8 mouse cellular contexts compared by ENCODE assay signal in genomic region chr7:126898102-126898990, GRCm38 (mm10). TPM values are rescaled to one million over a fixed set of nuclear protein-coding genes. Genes with fewer than 3 reads are reported as not detected.
DNase-seq lines count a peak whose midpoint lies in the region; ATAC-seq and TF ChIP-seq lines count a peak whose summit lies in the region.

No protein-coding gene starts in this region.

- no peaks in the 10 kb centered on the region for H3K27me3 ChIP-seq in CH12.LX (replicated peaks)
- H3K27me3 ChIP-seq in forebrain, embryonic 12.5 days, result no peaks in the 10 kb centered on the region
- H3K27me3 ChIP-seq in liver, postnatal 0 days (ENCODE audit: insufficient read depth, low read length), result no peaks in the 10 kb centered on the region
- H3K27me3 ChIP-seq in neural tube, embryonic 14.5 days (ENCODE audit: control insufficient read depth, insufficient read depth, low read length), result no peaks in the 10 kb centered on the region

- dilution Hi-C loops in CH12.LX (cut with MboI; ENCODE audit: extremely low pct_ligation_motif_present, extremely low pct_unique_long_range_greater_than_20kb, low sequenced_read_pairs), result no loop called here

- peak overlapping the region; percentile 89 for H3K4me2 ChIP-seq in CH12.LX (ENCODE audit: insufficient read depth, low read depth, poor library complexity, severe bottlenecking)
- H3K4me2 ChIP-seq in forebrain, embryonic 12.5 days, result peak overlapping the region; percentile 74
- H3K4me2 ChIP-seq in liver, postnatal 0 days (ENCODE audit: low read depth, low read length), result peak overlapping the region; percentile 95
- H3K4me2 ChIP-seq in neural tube, embryonic 14.5 days (ENCODE audit: low read depth, low read length), result peak overlapping the region; percentile 78

- TF ChIP-seq POLR2A in CH12.LX (IDR thresholded peaks at IDR 0.05; ENCODE audit: low read depth, low read length), result peak; percentile 77

- TF ChIP-seq RAD21 in CH12.LX (IDR thresholded peaks at IDR 0.05; ENCODE audit: low read depth, low read length), result no peak

- H3K27ac ChIP-seq in CH12.LX (ENCODE audit: insufficient read depth, low read depth), result peak overlapping the region; percentile 54
- H3K27ac ChIP-seq in forebrain, embryonic 12.5 days, result peak overlapping the region; percentile 79
- peak overlapping the region; percentile 90 for H3K27ac ChIP-seq in liver, postnatal 0 days (ENCODE audit: low read depth)
- peak overlapping the region; percentile 91 for H3K27ac ChIP-seq in neural tube, embryonic 14.5 days (ENCODE audit: low read depth, low read length)

- peaks cover 0 to 21% of the 10 kb centered on the region in 2 experiments for H3K36me3 ChIP-seq in CH12.LX (replicated peaks in 1 of 2; ENCODE audit: control insufficient read depth in 1 of 2, insufficient read depth in 1 of 2, low read length in 1 of 2)
- no peaks in the 10 kb centered on the region for H3K36me3 ChIP-seq in forebrain, embryonic 12.5 days (replicated peaks)
- H3K36me3 ChIP-seq in liver, postnatal 0 days (replicated peaks; ENCODE audit: insufficient read depth, low read length), result peaks cover 3% of the 10 kb centered on the region; the same call in 1 of the 2 replicates
- H3K36me3 ChIP-seq in neural tube, embryonic 14.5 days (ENCODE audit: control insufficient read depth, insufficient read depth, low read length), result no peaks in the 10 kb centered on the region

- peak overlapping the region; percentile 74 for H3K9ac ChIP-seq in CH12.LX (ENCODE audit: insufficient read depth, low read depth)
- peak overlapping the region; percentile 83 for H3K9ac ChIP-seq in forebrain, embryonic 12.5 days
- peak overlapping the region; percentile 78 for H3K9ac ChIP-seq in liver, postnatal 0 days (replicated peaks)
- H3K9ac ChIP-seq in neural tube, embryonic 14.5 days (replicated peaks; ENCODE audit: low read depth, low read length), result peak overlapping the region; percentile 87

- H3K4me3 ChIP-seq in CH12.LX (replicated peaks in 1 of 3; ENCODE audit: low read depth in 2 of 3, low read length in 2 of 3, poor library complexity in 1 of 3), result peak overlapping the region; percentile 84 to 87 (median 87)
- H3K4me3 ChIP-seq in forebrain, embryonic 12.5 days (replicated peaks), result peak overlapping the region; percentile 62
- peak overlapping the region; percentile 72 for H3K4me3 ChIP-seq in liver, postnatal 0 days (ENCODE audit: low read depth, low read length)
- H3K4me3 ChIP-seq in neural tube, embryonic 14.5 days (ENCODE audit: low read depth, low read length), result peak overlapping the region; percentile 66

- TF ChIP-seq CTCF in CH12.LX (conservative IDR thresholded peaks at IDR 0.05 in 1 of 2, IDR thresholded peaks at IDR 0.05 in 1 of 2; ENCODE audit: low read depth in 2 of 2, low read length in 2 of 2), result no peak
- TF ChIP-seq CTCF in liver, postnatal 0 days (IDR thresholded peaks at IDR 0.05; ENCODE audit: low read depth), result no peak

- no peaks in the 10 kb centered on the region for H3K79me2 ChIP-seq in CH12.LX (replicated peaks; ENCODE audit: control insufficient read depth, extremely low read depth, insufficient read depth, poor library complexity, severe bottlenecking)

- H3K4me1 ChIP-seq in CH12.LX (ENCODE audit: control insufficient read depth in 1 of 2, insufficient read depth in 2 of 2), result peaks cover 11 to 21% of the 10 kb centered on the region in 2 experiments
- H3K4me1 ChIP-seq in forebrain, embryonic 12.5 days, result peaks cover 15% of the 10 kb centered on the region
- peaks cover 21% of the 10 kb centered on the region for H3K4me1 ChIP-seq in liver, postnatal 0 days (ENCODE audit: insufficient read depth)
- peaks cover 11% of the 10 kb centered on the region; the same call in 1 of the 2 replicates for H3K4me1 ChIP-seq in neural tube, embryonic 14.5 days (ENCODE audit: control insufficient read depth, insufficient read depth, low read length)

- peak; percentile 97 for ATAC-seq in forebrain, embryonic 12.5 days (ENCODE audit: low FRiP score)
- peak; percentile 97 for ATAC-seq in liver, postnatal 0 days
- peak; percentile 95 for ATAC-seq in neural tube, embryonic 14.5 days (ENCODE audit: low read depth)

- WGBS in forebrain, embryonic 12.5 days, result 12% methylated on average over 37 of the region's 37 CpGs
- 12% methylated on average over 37 of the region's 37 CpGs for WGBS in large intestine, adult 2 months
- WGBS in liver, postnatal 0 days (ENCODE audit: insufficient replicate concordance), result 12% methylated on average over 35 of the region's 37 CpGs
- 12% methylated on average over 37 of the region's 37 CpGs for WGBS in neural tube, embryonic 14.5 days

- intact Hi-C loops in heart, postnatal 10 days (cut with DNase I), result no loop called here

- in situ Hi-C loops in CH12.LX (cut with MboI; ENCODE audit: low pct_ligation_motif_present, low pct_unique_long_range_greater_than_20kb, low sequenced_read_pairs), result loop anchor here (10.0 kb wide), 1 partner anchor 194 kb away; the partner anchor contains the start of gene Coro1a

- TF ChIP-seq EP300 in CH12.LX (IDR thresholded peaks at IDR 0.05; ENCODE audit: low read length), result no peak
- no peak for TF ChIP-seq EP300 in liver, postnatal 0 days (IDR thresholded peaks at IDR 0.05; ENCODE audit: low read depth)

- DNase-seq in CH12.LX (ENCODE audit: extremely low read depth), result peak; percentile 91
- DNase-seq in c-Kit-positive CD71-positive TER-119-negative erythroid progenitor cells, embryonic 14.5 days (ENCODE audit: low read depth), result peak; percentile 85
- peak; percentile 98 to 99 for DNase-seq in heart, postnatal 10 days
- peak; percentile 75 for DNase-seq in large intestine, adult 2 months (ENCODE audit: low read depth, low spot score)
- DNase-seq in liver, postnatal 0 days, result peak; percentile 98
- DNase-seq in testis, postnatal 10 days (ENCODE audit: low spot score), result peak; percentile 99

- no peaks in the 10 kb centered on the region for H3K9me3 ChIP-seq in CH12.LX (replicated peaks; ENCODE audit: low read length)
- no peaks in the 10 kb centered on the region for H3K9me3 ChIP-seq in forebrain, embryonic 12.5 days
- no peaks in the 10 kb centered on the region for H3K9me3 ChIP-seq in liver, postnatal 0 days (ENCODE audit: low read length)
- H3K9me3 ChIP-seq in neural tube, embryonic 14.5 days (ENCODE audit: control insufficient read depth, low read length), result no peaks in the 10 kb centered on the region

TF ChIP-seq in CH12.LX, 34 proteins besides CTCF, POLR2A, EP300 and RAD21 (continues in another document):
- TF ChIP-seq JUND (conservative IDR thresholded peaks at IDR 0.05; ENCODE audit: low read depth, low read length) (no peak), SIN3A (IDR thresholded peaks at IDR 0.05; ENCODE audit: low read length) (no peak), ZNF384 (IDR thresholded peaks at IDR 0.05; ENCODE audit: low read depth, low read length) (no peak), POLR2AphosphoS2 (IDR thresholded peaks at IDR 0.05; ENCODE audit: low read depth, low read length) (no peak)

RNA-seq across cellular contexts. Expression of gene Taok2, which starts 13.8 kb away (rescaled TPM):
- 28.5 and 29.0 TPM in 2 replicates for total RNA-seq in CH12.LX (2012; rRNA removed)
- total RNA-seq in CH12.LX (2014; rRNA removed), result 13.6 and 15.3 TPM in 2 replicates
- 32.2 and 33.0 TPM in 2 replicates for polyA plus RNA-seq in CH12.LX (2012; ENCODE audit: insufficient read length, low read depth)
- polyA plus RNA-seq in forebrain, embryonic 12.5 days (2016; fragmentation: Nextera tagmentation; extraction: Ambion mirVana), result 60.9 and 65.4 TPM in 2 replicates
- total RNA-seq in heart, postnatal 10 days (2021), result 10 to 100 TPM; 65.6 to 65.7 TPM
- polyA plus RNA-seq in large intestine, adult 2 months (2012; rRNA removed), result 37.8 and 51.7 TPM in 2 replicates
- 7.5 and 8.7 TPM in 2 replicates for polyA plus RNA-seq in liver, postnatal 0 days (2015; fragmentation: Nextera tagmentation; extraction: Ambion mirVana)
- polyA plus RNA-seq in neural tube, embryonic 14.5 days (2014; fragmentation: Nextera tagmentation; extraction: Ambion mirVana), result 28.9 and 36.5 TPM in 2 replicates

RNA-seq across cellular contexts. Expression of gene Tmem219, which starts 24.4 kb away (rescaled TPM):
- total RNA-seq in CH12.LX (2012; rRNA removed), result 39.7 and 43.2 TPM in 2 replicates
- total RNA-seq in CH12.LX (2014; rRNA removed), result 31.3 and 33.4 TPM in 2 replicates
- polyA plus RNA-seq in CH12.LX (2012; ENCODE audit: insufficient read length, low read depth), result 37.4 and 39.3 TPM in 2 replicates
- 23.0 and 25.3 TPM in 2 replicates for polyA plus RNA-seq in forebrain, embryonic 12.5 days (2016; fragmentation: Nextera tagmentation; extraction: Ambion mirVana)
- total RNA-seq in heart, postnatal 10 days (2021), result 10 to 100 TPM; 16.3 to 17.6 TPM
- polyA plus RNA-seq in large intestine, adult 2 months (2012; rRNA removed), result 64.4 and 92.1 TPM in 2 replicates
- 35.6 and 38.4 TPM in 2 replicates for polyA plus RNA-seq in liver, postnatal 0 days (2015; fragmentation: Nextera tagmentation; extraction: Ambion mirVana)
- polyA plus RNA-seq in neural tube, embryonic 14.5 days (2014; fragmentation: Nextera tagmentation; extraction: Ambion mirVana), result 29.4 and 32.2 TPM in 2 replicates

RNA-seq across cellular contexts. Expression of gene Kctd13, which starts 30.3 kb away (rescaled TPM):
- 35.0 and 37.5 TPM in 2 replicates for total RNA-seq in CH12.LX (2012; rRNA removed)
- total RNA-seq in CH12.LX (2014; rRNA removed), result 16.4 and 19.0 TPM in 2 replicates
- 35.2 and 40.4 TPM in 2 replicates for polyA plus RNA-seq in CH12.LX (2012; ENCODE audit: insufficient read length, low read depth)
- 45.3 and 46.4 TPM in 2 replicates for polyA plus RNA-seq in forebrain, embryonic 12.5 days (2016; fragmentation: Nextera tagmentation; extraction: Ambion mirVana)
- total RNA-seq in heart, postnatal 10 days (2021), result 1 to 10 TPM; 7.7 to 9.7 TPM
- polyA plus RNA-seq in large intestine, adult 2 months (2012; rRNA removed), result 9.5 and 13.9 TPM in 2 replicates
- 4.4 and 4.6 TPM in 2 replicates for polyA plus RNA-seq in liver, postnatal 0 days (2015; fragmentation: Nextera tagmentation; extraction: Ambion mirVana)
- polyA plus RNA-seq in neural tube, embryonic 14.5 days (2014; fragmentation: Nextera tagmentation; extraction: Ambion mirVana), result 92.9 and 103 TPM in 2 replicates

RNA-seq across cellular contexts. Expression of gene Ino80e, which starts 36.2 kb away (rescaled TPM):
- total RNA-seq in CH12.LX (2012; rRNA removed) (73.9 and 109 TPM in 2 replicates), CH12.LX (2014; rRNA removed) (73.6 and 78.4 TPM in 2 replicates)
- polyA plus RNA-seq in CH12.LX (2012; ENCODE audit: insufficient read length, low read depth), result 216 and 243 TPM in 2 replicates
- polyA plus RNA-seq in forebrain, embryonic 12.5 days (2016; fragmentation: Nextera tagmentation; extraction: Ambion mirVana), result 96.5 and 108 TPM in 2 replicates
- 10 to 100 TPM; 23.8 to 30.0 TPM for total RNA-seq in heart, postnatal 10 days (2021)
- 36.5 and 39.3 TPM in 2 replicates for polyA plus RNA-seq in large intestine, adult 2 months (2012; rRNA removed)
- 17.2 and 20.6 TPM in 2 replicates for polyA plus RNA-seq in liver, postnatal 0 days (2015; fragmentation: Nextera tagmentation; extraction: Ambion mirVana)
- polyA plus RNA-seq in neural tube, embryonic 14.5 days (2014; fragmentation: Nextera tagmentation; extraction: Ambion mirVana), result 86.7 and 92.4 TPM in 2 replicates

RNA-seq across cellular contexts. Expression of gene Hirip3, which starts 36.6 kb away (rescaled TPM):
- total RNA-seq in CH12.LX (2012; rRNA removed) (70.9 and 103 TPM in 2 replicates), CH12.LX (2014; rRNA removed) (42.4 and 44.7 TPM in 2 replicates)
- 190 and 267 TPM in 2 replicates for polyA plus RNA-seq in CH12.LX (2012; ENCODE audit: insufficient read length, low read depth)
- polyA plus RNA-seq in forebrain, embryonic 12.5 days (2016; fragmentation: Nextera tagmentation; extraction: Ambion mirVana), result 53.3 TPM in 2 replicates
- total RNA-seq in heart, postnatal 10 days (2021), result 10 to 100 TPM; 10.3 to 13.8 TPM
- polyA plus RNA-seq in large intestine, adult 2 months (2012; rRNA removed), result 9.4 and 13.4 TPM in 2 replicates
- polyA plus RNA-seq in liver, postnatal 0 days (2015; fragmentation: Nextera tagmentation; extraction: Ambion mirVana), result 6.5 and 7.2 TPM in 2 replicates
- polyA plus RNA-seq in neural tube, embryonic 14.5 days (2014; fragmentation: Nextera tagmentation; extraction: Ambion mirVana), result 11.0 and 15.2 TPM in 2 replicates

Comparison
In these comparisons a context has a peak if more than half of its experiments do, and no peak if none do; other contexts are left out.
1. Peak in every context shown above with its lines: DNase-seq, ATAC-seq, H3K4me3 ChIP-seq and H3K27ac ChIP-seq.